Mouse (Mus musculus) olfactory bulb, adult 2 months (tissue): Measurements from ENCODE around the gene Nell1.

Experiments used
- CTCF ChIP-seq: fragments of 200-500 bp; IDR thresholded peaks from 2 replicates; pipeline ENCODE4 v1.5.1; 2012; ENCODE audit warnings: low read depth, mild to moderate bottlenecking, low read length, moderate library complexity; ENCODE audit not compliant: insufficient read depth
- POLR2A ChIP-seq: fragments of 200-500 bp; IDR thresholded peaks from 2 replicates; pipeline ENCODE4 v1.6.1; 2012; ENCODE audit warnings: mild to moderate bottlenecking, low read depth, low read length, moderate library complexity; ENCODE audit not compliant: insufficient read depth

GRCm38 (mm10) chr7:50153618-50154017, 179.0 kb downstream of the Nell1 start:
- TF ChIP-seq CTCF (no peak), POLR2A (no peak)
